Mouse (Mus musculus): ENCODE measurements around the gene Cldn34c1. TPM values are rescaled to one million over a fixed set of nuclear protein-coding genes. Genes with fewer than 3 reads are reported as not detected.
"Not testable (repeated sequence)": the region's sequence is repeated elsewhere in the genome, so short reads cannot be mapped to it uniquely, and the experiment has no call there.

Gene Cldn34c1
- total RNA-seq (2021): 1 to 10 TPM in 1 of 2 experiments, under 1 TPM in 1; 0.69 to 2.1 TPM
- long read RNA-seq, experiment 1, partial matches to known transcripts: 0 of 2 reads
- long read RNA-seq, experiment 1, other reads (novel, unspliced or antisense): 2 of 2 reads
- long read RNA-seq, experiment 2: 0 reads

- peak; percentile 70 to 75 for DNase-seq
- intact Hi-C loops (cut with DNase I): no loop called here
Measured at GRCm38 (mm10) chrX:123103291-123104260, at the start of gene Cldn34c1. TSS of gene Cldn34c1 (plus strand) at chrX:123103495.

GRCm38 (mm10) chrX:123087441-123087840, 15.9 kb upstream of the Cldn34c1 start:
- no peak for DNase-seq
- intact Hi-C loops (cut with DNase I): no loop called here

- DNase-seq; intact Hi-C loops (cut with DNase I): not testable (repeated sequence)
Measured at GRCm38 (mm10) chrX:123102806-123103205, 489 bp upstream of the Cldn34c1 start.

- intact Hi-C loops (cut with DNase I); DNase-seq: not testable (repeated sequence)
Measured at GRCm38 (mm10) chrX:123104692-123105091, 1.4 kb downstream of the Cldn34c1 start.

DNA sequence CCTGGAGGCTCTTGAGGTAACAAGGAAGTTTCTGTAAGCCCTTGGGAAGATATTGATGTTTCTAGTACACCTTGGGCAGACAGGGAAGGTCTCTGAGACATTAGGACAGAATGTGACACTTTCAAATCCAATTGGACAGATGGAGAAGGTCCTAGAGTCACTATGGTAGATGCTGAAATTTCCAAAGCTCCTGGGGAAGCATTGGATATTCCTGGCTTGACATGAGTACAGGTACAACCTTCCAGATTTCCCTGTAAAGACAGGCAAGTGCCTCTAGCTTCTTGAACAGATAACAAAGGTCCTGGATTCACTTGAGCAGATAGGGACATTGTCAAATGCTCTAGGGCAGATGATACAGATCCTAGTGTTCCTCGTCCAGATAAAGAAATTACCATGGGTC, 119.1 kb downstream of the Cldn34c1 start, which contains the start of gene Srsx:
TSS of gene Srsx (minus strand) at position 101 of the 400 bp plus-strand sequence.
- DNase-seq; intact Hi-C loops (cut with DNase I): not testable (repeated sequence)

Other genes with a start within 250 kb of the Cldn34c1 start
- gene Gm17521, start 73.8 kb upstream of the Cldn34c1 start, total RNA-seq (2021): not detected
- gene Srsx, start 119.0 kb downstream of the Cldn34c1 start, total RNA-seq (2021): not detected
- not detected for gene Gm17577, start 143.4 kb downstream of the Cldn34c1 start, total RNA-seq (2021)